Mouse (Mus musculus) layer of hippocampus, postnatal 25 days (tissue): ENCODE data around the gene Plod3. TPM values are rescaled to one million over a fixed set of nuclear protein-coding genes. Genes with fewer than 3 reads are reported as not detected.

Experiments
- DNase-seq, 2 experiments: peaks; one replicate each; pipeline ENCODE4 v3.0.0; 2022; ENCODE audit warnings: mixed read lengths in 2 of 2, low spot score in 1 of 2; ENCODE audit errors: extremely low spot score in 1 of 2
- total RNA-seq, 2 experiments: library from RNA; stranded (reverse); gene quantifications; 2 replicates each; pipeline ENCODE4 v1.2.3; 2021

Gene Plod3
- total RNA-seq, 2 experiments from 2014 or later: 35.0 to 39.8 TPM

- no peak for DNase-seq
These were observed 25.7 kb downstream of the Plod3 start for GRCm38 (mm10) chr5:137012401-137012950.

DNA sequence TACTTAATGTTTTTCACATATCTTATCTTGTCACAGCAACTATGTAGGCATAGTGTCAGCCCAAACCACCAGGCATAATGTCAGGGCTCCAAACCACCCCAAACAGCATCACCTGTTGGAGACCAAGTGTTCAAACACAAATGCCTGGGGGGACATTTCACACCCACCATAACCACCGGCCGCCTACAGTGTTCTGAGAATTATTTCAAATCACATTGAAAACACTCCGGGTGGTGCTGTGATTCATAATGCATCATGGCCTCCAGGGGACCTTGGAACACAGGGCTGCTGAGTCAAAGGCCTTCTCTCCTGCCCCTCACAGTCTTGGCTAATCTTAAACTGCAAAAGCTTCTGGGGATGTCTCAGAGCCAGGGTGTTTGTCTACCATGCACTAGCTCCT lies 29.1 kb downstream of the Plod3 start:
- no peak for DNase-seq

DNA sequence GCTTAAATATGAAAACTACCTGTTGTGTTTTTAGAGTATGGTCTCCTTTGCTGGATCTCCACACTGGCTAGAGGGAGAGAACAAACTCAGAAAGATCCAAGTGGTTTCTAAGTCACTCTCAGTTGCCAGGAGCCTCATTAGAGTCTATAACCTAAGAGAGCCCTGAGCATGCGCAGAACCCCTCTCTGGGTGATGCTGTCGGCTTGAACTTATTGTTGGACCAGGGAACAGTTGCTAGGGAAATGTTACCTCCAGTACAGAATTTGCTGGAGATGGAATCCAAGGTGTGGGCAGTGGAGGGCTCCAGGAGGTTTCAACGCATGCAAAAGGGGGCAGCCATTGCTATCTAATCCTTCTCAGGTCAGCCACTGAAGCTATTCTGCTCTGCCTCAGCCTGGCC lies 37.5 kb downstream of the Plod3 start:
- DNase-seq: no peak

- DNase-seq: peak; percentile 91 to 96
These were observed 38.3 kb downstream of the Plod3 start for GRCm38 (mm10) chr5:137025132-137025531.

DNA sequence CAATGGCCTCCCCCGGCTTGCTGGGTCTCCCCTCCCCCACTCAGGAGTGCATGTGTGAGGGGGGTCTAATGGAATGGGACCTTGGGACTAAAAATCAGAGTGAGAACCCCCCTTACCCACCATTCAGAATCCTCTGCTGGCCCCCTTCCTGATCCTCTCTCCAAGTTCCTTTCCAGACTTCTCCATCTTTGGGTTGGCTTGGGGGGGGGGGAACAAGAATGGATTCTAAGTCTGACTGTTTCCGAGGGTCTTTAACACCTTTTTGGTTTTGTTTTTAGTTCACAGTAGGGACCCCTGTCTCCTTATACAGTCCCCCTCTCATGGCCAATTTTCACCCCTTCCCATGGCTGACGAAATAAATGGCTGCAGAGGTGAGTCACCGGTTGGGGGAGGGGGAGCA lies 39.3 kb downstream of the Plod3 start, which contains the start of gene Vgf:
Gene Vgf, plus strand, starts transcription at position 301 of the 400 bp plus-strand sequence.
- no peak for DNase-seq

DNA sequence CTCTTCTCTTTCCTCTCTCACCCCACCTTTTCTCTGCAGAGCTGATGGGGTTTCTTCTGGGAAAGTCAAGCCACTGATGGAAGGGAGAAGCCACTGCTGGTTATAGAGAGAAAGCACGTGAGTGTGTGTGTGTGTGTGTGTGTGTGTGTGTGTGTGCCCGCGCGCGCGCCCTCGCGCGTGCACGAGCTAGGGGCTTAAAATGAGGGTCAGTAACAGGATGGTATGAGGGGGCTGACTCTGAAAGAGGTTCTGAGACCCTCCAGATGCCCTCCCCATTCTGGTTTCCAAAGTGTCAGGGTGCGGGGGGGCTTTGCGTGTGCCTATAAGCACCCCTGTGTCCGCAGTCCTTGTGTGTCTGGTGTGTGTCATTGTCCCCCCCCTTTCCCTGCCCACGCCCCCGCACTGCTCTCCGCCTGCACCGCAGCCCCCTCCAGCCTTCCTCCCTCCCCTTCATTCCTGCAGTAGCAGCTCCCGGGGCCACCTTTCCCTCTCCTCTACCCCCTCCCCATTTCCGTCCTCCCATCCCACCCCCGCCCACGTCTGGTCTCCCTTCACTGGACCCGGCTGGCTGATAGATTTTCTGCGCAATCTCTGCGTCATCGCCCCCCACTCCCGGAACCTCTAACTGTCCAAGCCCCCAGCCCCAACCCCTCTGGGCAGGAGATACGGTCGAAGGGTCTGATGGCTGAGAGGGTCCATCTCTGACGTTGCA lies 41.9 kb downstream of the Plod3 start:
- no peak for DNase-seq

- no peak for DNase-seq
These were observed 42.4 kb downstream of the Plod3 start for GRCm38 (mm10) chr5:137029273-137029585.

GRCm38 (mm10) chr5:137029643-137030415 lies 43.0 kb downstream of the Plod3 start:
- DNase-seq: peak; percentile 94

DNA sequence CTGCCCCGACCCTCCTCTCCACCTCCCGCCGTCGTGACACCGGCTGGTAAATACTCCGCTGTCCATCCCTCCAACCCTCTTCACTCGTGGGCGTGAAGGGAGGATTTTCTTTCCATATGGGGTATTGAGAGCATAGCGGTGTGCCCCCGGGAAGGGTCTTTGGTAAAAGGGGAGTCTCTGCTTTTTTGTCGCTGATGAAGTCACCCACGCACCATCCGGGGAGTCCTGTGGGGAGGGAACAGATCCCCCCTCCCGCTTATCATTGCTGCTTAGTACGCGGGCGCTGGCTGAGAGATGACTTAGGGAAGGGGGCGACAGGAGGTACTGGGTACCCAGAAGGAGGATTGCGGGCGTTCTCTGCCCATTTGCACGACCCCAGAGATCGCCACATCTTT lies 43.6 kb downstream of the Plod3 start:
- DNase-seq: peak in 1 of 2 experiments; percentile 49

DNA sequence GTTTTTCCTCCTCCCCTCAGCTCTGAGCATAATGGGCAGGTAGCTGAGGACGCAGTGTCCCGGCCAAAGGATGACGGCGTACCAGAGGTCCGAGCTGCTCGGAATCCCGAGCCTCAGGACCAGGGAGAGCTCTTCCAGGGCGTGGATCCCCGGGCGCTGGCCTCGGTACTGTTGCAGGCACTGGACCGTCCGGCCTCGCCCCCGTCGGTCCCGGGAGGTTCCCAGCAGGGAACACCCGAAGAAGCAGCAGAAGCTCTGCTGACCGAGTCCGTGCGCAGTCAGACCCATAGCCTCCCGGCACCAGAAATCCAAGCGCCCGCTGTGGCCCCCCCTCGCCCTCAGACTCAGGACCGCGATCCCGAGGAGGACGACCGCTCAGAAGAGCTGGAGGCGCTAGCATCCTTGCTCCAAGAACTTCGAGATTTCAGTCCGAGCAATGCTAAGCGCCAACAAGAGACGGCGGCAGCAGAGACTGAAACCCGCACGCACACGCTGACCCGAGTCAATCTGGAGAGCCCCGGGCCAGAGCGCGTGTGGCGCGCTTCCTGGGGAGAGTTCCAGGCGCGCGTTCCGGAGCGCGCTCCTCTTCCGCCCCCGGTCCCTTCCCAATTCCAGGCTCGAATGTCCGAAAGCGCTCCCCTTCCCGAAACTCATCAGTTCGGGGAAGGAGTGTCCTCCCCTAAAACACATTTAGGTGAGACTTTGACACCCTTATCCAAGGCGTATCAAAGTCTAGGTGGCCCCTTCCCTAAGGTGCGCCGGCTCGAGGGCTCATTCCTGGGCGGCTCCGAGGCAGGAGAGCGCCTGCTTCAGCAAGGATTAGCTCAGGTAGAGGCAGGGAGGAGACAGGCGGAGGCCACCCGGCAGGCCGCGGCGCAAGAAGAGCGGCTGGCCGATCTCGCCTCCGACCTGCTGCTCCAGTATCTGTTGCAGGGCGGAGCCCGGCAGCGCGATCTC lies 44.5 kb downstream of the Plod3 start:
- DNase-seq: no peak

DNA sequence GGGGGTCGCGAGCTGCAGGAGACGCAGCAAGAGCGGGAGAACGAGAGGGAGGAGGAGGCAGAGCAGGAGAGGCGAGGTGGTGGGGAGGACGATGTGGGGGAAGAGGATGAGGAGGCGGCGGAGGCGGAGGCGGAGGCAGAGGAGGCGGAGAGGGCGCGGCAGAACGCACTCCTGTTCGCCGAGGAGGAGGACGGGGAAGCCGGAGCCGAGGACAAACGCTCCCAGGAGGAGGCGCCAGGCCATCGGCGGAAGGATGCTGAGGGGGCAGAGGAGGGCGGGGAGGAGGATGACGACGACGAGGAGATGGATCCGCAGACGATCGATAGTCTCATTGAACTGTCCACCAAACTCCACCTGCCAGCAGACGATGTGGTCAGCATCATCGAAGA lies 45.2 kb downstream of the Plod3 start:
- peak; percentile 46 to 52 for DNase-seq

GRCm38 (mm10) chr5:137032641-137033074 lies 45.8 kb downstream of the Plod3 start:
- peak; percentile 69 to 74 for DNase-seq

DNA sequence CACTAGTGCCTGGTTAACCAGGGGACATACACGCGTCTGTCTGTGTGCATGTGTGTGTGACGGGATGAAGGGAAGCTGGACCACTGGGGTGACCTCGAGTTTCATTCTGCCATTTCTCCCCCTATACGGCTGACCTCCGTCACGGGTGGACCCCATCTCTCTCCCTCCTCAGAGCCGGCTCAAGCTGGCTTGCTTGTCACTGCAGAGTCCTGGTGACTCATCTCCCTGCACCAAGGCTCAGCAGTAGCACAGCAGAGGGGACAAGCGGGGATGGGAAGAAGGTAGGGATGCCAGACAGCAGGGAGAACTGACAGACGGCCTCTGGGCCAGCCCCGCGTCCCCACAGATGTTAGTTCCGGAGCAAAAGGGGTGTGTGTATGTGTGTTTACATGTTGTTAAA lies 49.4 kb downstream of the Plod3 start:
- DNase-seq: no peak

DNA sequence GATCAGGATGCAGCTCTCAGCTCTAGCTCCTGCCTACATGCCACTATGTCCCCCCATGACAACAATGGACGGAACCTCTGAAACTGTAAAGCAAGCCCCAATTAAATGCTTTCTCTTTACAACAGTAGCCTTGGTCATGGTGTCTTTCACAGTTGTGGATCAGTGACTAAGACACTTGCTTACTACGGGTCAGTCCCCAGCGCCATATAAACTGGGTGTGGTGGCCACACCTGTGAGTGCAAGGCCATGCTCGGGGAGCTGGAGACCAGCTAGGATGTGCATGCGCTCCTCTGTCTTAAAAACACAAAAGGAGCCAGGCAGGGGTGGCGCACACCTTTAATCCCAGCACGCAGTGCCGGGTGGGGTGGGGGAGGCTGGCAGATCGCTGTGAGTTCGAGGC lies 52.6 kb downstream of the Plod3 start:
- DNase-seq: no peak

DNA sequence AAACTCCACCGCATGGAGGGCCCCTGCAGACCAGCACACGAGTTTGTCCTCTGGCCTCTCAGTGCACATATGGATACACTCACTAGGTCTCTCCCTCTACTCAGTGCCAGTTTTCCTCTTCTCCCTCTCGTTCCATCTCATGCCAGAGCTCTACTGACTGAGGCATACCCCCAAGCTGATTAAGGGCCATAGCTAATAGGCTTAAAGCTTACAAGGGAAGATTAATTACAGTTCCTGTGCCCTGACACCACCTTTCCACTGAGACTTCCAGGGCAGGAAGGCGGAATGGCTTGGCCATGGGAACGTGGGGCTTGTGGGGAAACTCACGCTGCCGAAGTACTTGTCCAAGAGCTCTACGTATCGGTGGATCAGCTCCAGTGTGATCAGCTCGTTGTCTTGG lies 54.6 kb downstream of the Plod3 start:
- DNase-seq: no peak

GRCm38 (mm10) chr5:137043997-137044396 lies 57.2 kb downstream of the Plod3 start:
- DNase-seq: no peak

DNA sequence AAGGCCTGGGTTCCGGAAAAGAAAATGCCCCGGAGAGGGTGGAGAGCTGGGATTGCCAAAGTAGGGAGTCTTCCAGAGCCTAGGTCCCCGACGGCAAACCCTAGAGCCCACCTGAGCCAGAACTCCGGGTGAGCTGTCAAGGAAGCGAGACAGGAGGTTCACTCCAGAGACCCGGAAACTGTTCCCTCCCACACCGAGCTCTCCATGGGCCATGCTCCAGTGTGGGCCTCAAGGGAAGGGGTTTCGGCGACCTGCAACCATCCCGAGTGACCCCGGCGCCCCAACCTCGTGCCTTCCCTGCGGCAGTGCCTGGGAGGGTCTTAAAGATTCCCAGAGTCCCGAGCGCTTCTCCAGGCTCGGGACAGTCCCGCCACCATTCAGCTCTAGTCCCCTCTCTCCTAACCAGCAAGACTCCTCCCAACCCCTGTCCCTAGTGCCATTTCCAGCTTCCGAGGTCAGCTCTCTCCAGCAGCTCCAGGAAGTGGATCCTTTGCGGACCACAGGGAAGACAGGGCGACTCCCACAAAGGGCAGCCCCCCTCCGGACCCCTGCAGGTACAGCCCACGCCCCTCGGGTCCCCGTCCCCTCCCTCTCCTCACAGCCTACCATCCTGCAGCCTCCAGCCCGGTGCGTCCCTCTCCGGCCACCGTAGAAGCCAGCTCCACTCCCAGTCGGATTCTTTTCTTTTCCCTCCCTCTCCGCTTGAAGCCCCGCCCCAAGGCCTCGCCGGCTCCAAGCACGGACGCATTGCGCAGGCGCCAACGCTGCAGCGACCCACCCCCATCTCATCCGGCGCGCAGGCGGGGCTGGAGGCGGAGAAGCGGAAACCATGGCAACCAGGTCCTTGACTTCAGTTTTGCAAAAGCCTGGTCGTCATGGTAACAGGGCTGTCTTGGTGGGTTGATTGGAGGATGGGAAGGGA lies 58.8 kb downstream of the Plod3 start, which contains the start of gene Ap1s1:
Gene Ap1s1, minus strand, starts transcription at position 734 of the 922 bp plus-strand sequence.
- peak; percentile 93 to 97 for DNase-seq
